Mouse (Mus musculus) olfactory bulb, adult 2 months (tissue): ENCODE data around the gene Kif1b.
"Not testable (repeated sequence)": the region's sequence is repeated elsewhere in the genome, so short reads cannot be mapped to it uniquely, and the experiment has no call there.

Source experiments
- CTCF ChIP-seq: fragments of 200-500 bp; IDR thresholded peaks from 2 replicates; pipeline ENCODE4 v1.5.1; 2012; ENCODE audit warnings: low read depth, mild to moderate bottlenecking, low read length, moderate library complexity; ENCODE audit not compliant: insufficient read depth
- POLR2A ChIP-seq: fragments of 200-500 bp; IDR thresholded peaks from 2 replicates; pipeline ENCODE4 v1.6.1; 2012; ENCODE audit warnings: mild to moderate bottlenecking, low read depth, low read length, moderate library complexity; ENCODE audit not compliant: insufficient read depth

GRCm38 (mm10) chr4:149169926-149170325, 137.6 kb downstream of the Kif1b start:
- not testable (repeated sequence) for TF ChIP-seq POLR2A, CTCF
